ENCODE assay signal across 8 mouse cellular contexts in the genomic region with DNA sequence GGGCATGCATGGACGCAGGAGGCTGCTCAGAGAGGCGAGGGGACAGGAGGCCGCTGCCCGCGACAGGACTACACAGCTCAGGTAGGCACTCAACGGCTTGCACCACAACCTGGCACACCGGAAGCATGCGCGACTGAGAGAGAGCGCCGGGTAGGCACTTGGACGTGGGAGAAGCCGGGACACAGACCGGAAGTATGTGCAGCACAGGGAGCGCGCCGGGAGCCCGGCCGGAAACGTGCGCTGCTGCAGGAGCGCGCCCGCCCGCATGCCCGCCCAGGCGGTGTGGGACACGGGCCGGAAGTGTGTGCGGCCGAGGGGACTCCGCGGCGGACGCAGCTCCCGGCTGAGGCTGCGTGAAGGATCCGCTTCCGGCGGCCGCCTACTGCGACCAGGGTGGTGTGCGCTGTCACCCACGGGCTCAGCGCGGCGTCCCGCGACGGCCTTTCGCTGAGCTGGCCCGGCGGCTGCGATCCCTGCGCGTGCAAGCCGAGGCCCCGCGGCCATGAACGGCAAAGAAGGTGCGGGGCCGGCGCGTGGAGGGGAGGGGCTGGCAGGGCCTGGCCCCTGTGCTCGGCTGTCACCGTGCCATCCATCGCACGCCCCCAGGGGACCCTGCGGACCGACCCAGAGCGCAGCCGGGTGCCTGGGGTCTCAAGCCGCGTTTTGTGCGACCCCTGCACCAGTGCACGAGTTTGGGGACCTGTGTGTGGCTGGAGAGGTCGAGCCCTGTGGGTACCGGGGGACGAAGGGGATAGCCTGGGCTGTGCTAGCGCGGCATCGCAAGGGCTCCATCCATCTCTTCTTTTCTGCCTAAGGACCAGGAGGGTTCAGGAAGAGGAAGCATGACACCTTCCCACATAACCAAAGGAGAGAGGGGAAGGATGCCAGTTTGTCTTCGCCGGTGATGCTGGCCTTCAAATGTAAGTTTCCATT. TPM values are rescaled to one million over a fixed set of nuclear protein-coding genes. Genes with fewer than 3 reads are reported as not detected.
DNase-seq lines count a peak whose midpoint lies in the region; ATAC-seq lines count a peak whose summit lies in the region.

Tsnax (plus strand) TSS at position 303 of the 933 bp plus-strand sequence.

- DNase-seq in WW6 (ENCODE audit: low read depth, low spot score), result peak; percentile 81
- DNase-seq in cerebellum, postnatal 4 days (ENCODE audit: low spot score in 2 of 2), result peak; percentile 85 to 92
- DNase-seq in gastrocnemius, adult 18-20 months (ENCODE audit: low spot score), result peak; percentile 91
- DNase-seq in left cerebral cortex, adult 18-20 months (ENCODE audit: low spot score in 2 of 2), result peak; percentile 89 to 95
- DNase-seq in right cerebral cortex, adult 18-20 months, result peak; percentile 96
- peak; percentile 69 for DNase-seq in urinary bladder, postnatal 10 days (ENCODE audit: low spot score)

- H3K27me3 ChIP-seq in hindbrain, embryonic 16.5 days (replicated peaks; ENCODE audit: control insufficient read depth, insufficient read depth, low read length), result no peaks in the 10 kb centered on the region

- H3K4me1 ChIP-seq in hindbrain, embryonic 16.5 days (ENCODE audit: control insufficient read depth, insufficient read depth, low read depth, low read length), result peaks cover 5% of the 10 kb centered on the region; the same call in 1 of the 2 replicates

- ATAC-seq in hindbrain, embryonic 16.5 days, result peak; percentile 99

- H3K27ac ChIP-seq in hindbrain, embryonic 16.5 days (ENCODE audit: low read depth, low read length), result peak within 1 kb of the TSS; percentile 84
- H3K27ac ChIP-seq in macrophage, result no peak within 1 kb of the TSS

- no peaks in the 10 kb centered on the region for H3K9me3 ChIP-seq in hindbrain, embryonic 16.5 days (ENCODE audit: control insufficient read depth, low read length)

- WGBS in hindbrain, embryonic 16.5 days, result 6% methylated on average over 46 of the region's 84 CpGs
- 4% methylated on average over 80 of the region's 84 CpGs for WGBS in macrophage (ENCODE audit: missing documents)

- H3K9ac ChIP-seq in hindbrain, embryonic 16.5 days (ENCODE audit: low read depth, low read length), result peak within 1 kb of the TSS; percentile 96

- H3K4me3 ChIP-seq in hindbrain, embryonic 16.5 days (ENCODE audit: low read length), result peak within 1 kb of the TSS; percentile 94
- H3K4me3 ChIP-seq in macrophage (ENCODE audit: inconsistent target), result peak within 1 kb of the TSS; percentile 63

- H3K4me2 ChIP-seq in hindbrain, embryonic 16.5 days (ENCODE audit: low read length), result peak within 1 kb of the TSS; percentile 89

- H3K79me2 ChIP-seq in macrophage (ENCODE audit: inconsistent target), result peaks cover 9% of the 10 kb centered on the region; the same call in 1 of the 2 replicates

- peaks cover 14% of the 10 kb centered on the region for H3K36me3 ChIP-seq in hindbrain, embryonic 16.5 days (ENCODE audit: control insufficient read depth, insufficient read depth, low read length)
- no peaks in the 10 kb centered on the region for H3K36me3 ChIP-seq in macrophage (ENCODE audit: inconsistent target)

RNA-seq across cellular contexts. Expression of gene Tsnax, which starts in this region (rescaled TPM):
- total RNA-seq in gastrocnemius, adult 18-20 months (2021), result 10 to 100 TPM; 71.4 to 86.4 TPM
- 210 and 220 TPM in 2 replicates for polyA plus RNA-seq in hindbrain, embryonic 16.5 days (2015; fragmentation: Nextera tagmentation; extraction: Ambion mirVana)
- total RNA-seq in left cerebral cortex, adult 18-20 months (2021), result 100 to 1,000 TPM; 181 to 182 TPM
- 10 to 100 TPM in 22 of 26 experiments, 1 to 10 TPM in 4; 5.6 to 54.4 (median 29.0) TPM for total RNA-seq in macrophage (2018; cell fraction: chromatin; rRNA removed)
- 10 to 100 TPM; 26.1 to 43.2 (median 37.5) TPM for total RNA-seq in macrophage (2018; cell fraction: cytosol; rRNA removed)
- 10 to 100 TPM in 24 of 26 experiments, 1 to 10 TPM in 2; 9.4 to 58.5 (median 27.9) TPM for total RNA-seq in macrophage (2018; cell fraction: nucleus; rRNA removed)
- polyA plus RNA-seq in macrophage (2018), result 32.8 to 60.5 TPM (median 37.0 TPM) in 3 replicates
